Mouse (Mus musculus) layer of hippocampus, postnatal 36 days (tissue): ENCODE data around the gene Art1. TPM values are rescaled to one million over a fixed set of nuclear protein-coding genes. Genes with fewer than 3 reads are reported as not detected.

Experiments used
- DNase-seq, 2 experiments: peaks; one replicate each; pipeline ENCODE4 v3.0.0; 2022
- total RNA-seq, 2 experiments: library from RNA; stranded (reverse); gene quantifications; 2 replicates each; pipeline ENCODE4 v1.2.3; 2021

Gene Art1
- total RNA-seq, 2 experiments from 2014 or later, result not detected

- DNase-seq, result no peak
Observed at GRCm38 (mm10) chr7:102109171-102109570, 7.6 kb downstream of the Art1 start, which contains the start of gene Art5. Gene Art5, minus strand, starts transcription at chr7:102109489.

GRCm38 (mm10) chr7:102109746-102110145 is 8.2 kb downstream of the Art1 start:
- no peak for DNase-seq

- DNase-seq, result no peak
Observed at GRCm38 (mm10) chr7:102113151-102113729, 11.7 kb downstream of the Art1 start.

- DNase-seq, result no peak
Observed at GRCm38 (mm10) chr7:102116579-102117331, 15.2 kb downstream of the Art1 start, which contains the start of gene Chrna10. Gene Chrna10, minus strand, starts transcription at chr7:102116828.

- DNase-seq, result no peak
Observed at GRCm38 (mm10) chr7:102117382-102117781, 15.8 kb downstream of the Art1 start.

- no peak for DNase-seq
Observed at GRCm38 (mm10) chr7:102120326-102120725, 18.8 kb downstream of the Art1 start.

- no peak for DNase-seq
Observed at GRCm38 (mm10) chr7:102132395-102132794, 30.9 kb downstream of the Art1 start.

- DNase-seq, result no peak
Observed at GRCm38 (mm10) chr7:102137464-102137863, 35.9 kb downstream of the Art1 start.

- DNase-seq, result no peak
Observed at GRCm38 (mm10) chr7:102137898-102138297, 36.4 kb downstream of the Art1 start.

GRCm38 (mm10) chr7:102153691-102154090 is 52.1 kb downstream of the Art1 start:
- DNase-seq, result no peak

Other genes with a start within 250 kb of the Art1 start
- not detected for gene Folr2, start 244.5 kb upstream of the Art1 start, total RNA-seq
- gene Anapc15, start 238.0 kb upstream of the Art1 start, total RNA-seq, result 10 to 100 TPM; 27.9 to 30.1 TPM
- 1 to 10 TPM in 1 of 2 experiments, under 1 TPM in 1; 0.62 to 4.9 TPM for gene Folr1, start 231.0 kb upstream of the Art1 start, total RNA-seq
- 10 to 100 TPM; 87.9 to 90.5 TPM for gene Lamtor1, start 195.8 kb upstream of the Art1 start, total RNA-seq
- not detected for gene Tomt, start 195.4 kb upstream of the Art1 start, total RNA-seq
- gene Lrrc51, start 167.8 kb upstream of the Art1 start, total RNA-seq, result 1 to 10 TPM; 4.8 to 5.7 TPM
- gene Numa1, start 167.6 kb upstream of the Art1 start, total RNA-seq, result 100 to 1,000 TPM; 101 to 112 TPM
- gene Il18bp, start 83.1 kb upstream of the Art1 start, total RNA-seq, result 10 to 100 TPM in 1 of 2 experiments, 1 to 10 TPM in 1; 7.8 to 11.0 TPM
- 10 to 100 TPM; 39.5 to 51.6 TPM for gene Rnf121, start 36.3 kb upstream of the Art1 start, total RNA-seq
- 10 to 100 TPM; 27.5 to 30.0 TPM for gene Xndc1, start 36.2 kb upstream of the Art1 start, total RNA-seq
- 1 to 10 TPM; 2.2 to 2.4 TPM for gene Xntrpc, start 36.0 kb upstream of the Art1 start, total RNA-seq
- gene Trpc2, start 18.6 kb upstream of the Art1 start, total RNA-seq, result 1 to 10 TPM; 1.4 to 2.5 TPM
- gene Art5, start 7.7 kb downstream of the Art1 start, total RNA-seq, result not detected
- gene Chrna10, start 15.1 kb downstream of the Art1 start, total RNA-seq, result not detected
- gene Nup98, start 108.4 kb downstream of the Art1 start, total RNA-seq, result 10 to 100 TPM; 38.8 to 44.9 TPM
- 10 to 100 TPM; 27.1 to 29.1 TPM for gene Pgap2, start 108.5 kb downstream of the Art1 start, total RNA-seq
- gene Rhog, start 154.3 kb downstream of the Art1 start, total RNA-seq, result 10 to 100 TPM; 23.9 to 29.4 TPM
- gene Stim1, start 166.1 kb downstream of the Art1 start, total RNA-seq, result 10 to 100 TPM; 66.1 to 67.8 TPM